Mouse (Mus musculus): ENCODE results near the gene Elp4. TPM values are rescaled to one million over a fixed set of nuclear protein-coding genes. Genes with fewer than 3 reads are reported as not detected.

The Elp4 gene
- polyA plus RNA-seq, 1 experiment from 2014 or later, result 67.5 TPM

DNA sequence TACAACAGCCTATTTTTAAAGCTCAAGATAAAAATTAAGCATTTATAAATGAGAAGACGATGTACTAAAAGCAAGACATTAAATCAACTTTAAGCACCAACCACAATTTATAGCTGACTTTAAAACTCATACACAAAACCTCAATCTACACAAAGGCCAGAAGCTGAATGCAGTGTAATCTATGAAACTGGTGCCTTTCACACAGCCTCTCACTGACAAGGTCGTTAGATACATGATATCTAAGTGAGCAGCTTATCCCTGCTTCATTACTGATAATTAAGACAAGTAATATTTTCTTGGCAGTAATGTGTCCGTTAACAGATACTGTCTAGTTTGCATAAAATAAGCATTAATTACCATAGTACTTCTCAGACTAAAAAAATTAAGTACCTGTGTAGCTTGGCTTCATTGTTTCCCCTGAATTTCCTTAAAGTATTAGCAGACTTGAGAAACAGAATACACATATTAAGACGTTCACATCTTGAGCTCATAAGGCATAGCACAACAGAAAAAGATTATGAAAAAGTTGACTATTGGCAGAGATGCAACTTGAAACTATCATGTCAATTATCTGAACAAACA lies 134.5 kb downstream of the Elp4 start:
- Histone ChIP-seq H3K36me3 (no peaks in the 10 kb centered on the region), H3K27ac (replicated peaks) (no peak overlapping the region), H3K27me3 (ENCODE audit: low read depth, poor library complexity, severe bottlenecking) (peaks cover 61% of the 10 kb centered on the region), H3K4me1 (no peaks in the 10 kb centered on the region), H3K9me3 (replicated peaks) (peaks cover 8% of the 10 kb centered on the region; the same call in 1 of the 2 replicates), H3K4me3 (no peak overlapping the region)
- WGBS, result 89% methylated on average over 4 of the region's 4 CpGs
- no peak for DNase-seq (ENCODE audit: low spot score)

GRCm38 (mm10) chr2:105753512-105753911 lies 150.9 kb downstream of the Elp4 start:
- 73% methylated on average over 1 of the region's 1 CpGs for WGBS
- H3K36me3 ChIP-seq, result no peaks in the 10 kb centered on the region
- DNase-seq (ENCODE audit: low spot score), result no peak
- H3K9me3 ChIP-seq (replicated peaks), result no peaks in the 10 kb centered on the region
- no peaks in the 10 kb centered on the region for H3K27me3 ChIP-seq (ENCODE audit: low read depth, poor library complexity, severe bottlenecking)
- H3K27ac ChIP-seq (replicated peaks), result no peak overlapping the region
- no peak overlapping the region for H3K4me3 ChIP-seq
- H3K4me1 ChIP-seq, result no peaks in the 10 kb centered on the region

GRCm38 (mm10) chr2:105749111-105749510 lies 155.3 kb downstream of the Elp4 start:
- no peak for DNase-seq (ENCODE audit: low spot score)
- Histone ChIP-seq H3K36me3 (no peaks in the 10 kb centered on the region), H3K4me3 (no peak overlapping the region), H3K9me3 (replicated peaks) (no peaks in the 10 kb centered on the region), H3K4me1 (no peaks in the 10 kb centered on the region), H3K27ac (replicated peaks) (no peak overlapping the region), H3K27me3 (ENCODE audit: low read depth, poor library complexity, severe bottlenecking) (no peaks in the 10 kb centered on the region)
- 91% methylated on average over 5 of the region's 5 CpGs for WGBS

DNA sequence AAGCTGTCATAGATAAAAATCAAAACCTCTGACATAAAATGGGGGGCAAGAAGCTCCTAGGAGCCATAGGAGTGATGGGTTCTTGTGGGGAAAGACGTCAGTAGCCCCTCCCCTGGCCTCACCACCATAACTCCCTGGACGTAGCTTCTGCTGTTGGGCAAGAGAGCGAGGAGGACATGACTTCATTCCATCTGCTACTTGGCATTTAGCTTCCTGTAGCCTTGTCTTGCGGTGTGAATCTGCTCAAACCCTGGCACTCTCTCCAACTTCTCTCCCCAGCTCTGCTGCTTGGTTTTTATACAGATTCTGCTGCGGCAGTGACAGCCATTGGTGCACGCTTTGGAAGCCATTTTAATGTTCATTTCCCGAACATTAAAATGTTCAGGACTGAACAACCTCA lies 157.5 kb downstream of the Elp4 start:
- Histone ChIP-seq H3K27me3 (ENCODE audit: low read depth, poor library complexity, severe bottlenecking) (no peaks in the 10 kb centered on the region), H3K9me3 (replicated peaks) (no peaks in the 10 kb centered on the region), H3K27ac (replicated peaks) (no peak overlapping the region), H3K4me3 (no peak overlapping the region), H3K36me3 (no peaks in the 10 kb centered on the region), H3K4me1 (no peaks in the 10 kb centered on the region)
- DNase-seq (ENCODE audit: low spot score), result no peak
- 87% methylated on average over 7 of the region's 7 CpGs for WGBS

DNA sequence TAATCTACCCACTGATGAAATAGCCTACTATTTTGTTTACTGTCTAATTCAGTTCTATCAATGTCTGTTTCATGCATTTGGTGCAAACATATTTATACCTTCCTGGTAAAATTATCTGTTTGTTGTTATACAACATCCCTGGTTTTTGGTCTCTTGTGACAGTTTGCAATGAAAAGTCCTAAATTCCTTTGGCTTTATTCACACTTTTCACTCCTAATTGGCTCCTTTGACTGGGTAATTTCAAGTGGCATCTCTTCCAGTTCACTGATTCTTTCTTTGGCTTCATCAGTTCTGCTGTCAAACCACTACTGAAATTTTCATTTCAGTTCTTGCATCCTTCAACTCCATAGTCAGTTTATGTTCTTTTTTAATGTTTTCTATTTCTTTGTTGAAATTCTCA lies 168.2 kb downstream of the Elp4 start:
- Histone ChIP-seq H3K36me3 (no peaks in the 10 kb centered on the region), H3K4me3 (no peak overlapping the region), H3K9me3 (replicated peaks) (no peaks in the 10 kb centered on the region), H3K27ac (replicated peaks) (no peak overlapping the region), H3K27me3 (ENCODE audit: low read depth, poor library complexity, severe bottlenecking) (no peaks in the 10 kb centered on the region), H3K4me1 (no peaks in the 10 kb centered on the region; the same call in 1 of the 2 replicates)
- DNase-seq (ENCODE audit: low spot score), result no peak

DNA sequence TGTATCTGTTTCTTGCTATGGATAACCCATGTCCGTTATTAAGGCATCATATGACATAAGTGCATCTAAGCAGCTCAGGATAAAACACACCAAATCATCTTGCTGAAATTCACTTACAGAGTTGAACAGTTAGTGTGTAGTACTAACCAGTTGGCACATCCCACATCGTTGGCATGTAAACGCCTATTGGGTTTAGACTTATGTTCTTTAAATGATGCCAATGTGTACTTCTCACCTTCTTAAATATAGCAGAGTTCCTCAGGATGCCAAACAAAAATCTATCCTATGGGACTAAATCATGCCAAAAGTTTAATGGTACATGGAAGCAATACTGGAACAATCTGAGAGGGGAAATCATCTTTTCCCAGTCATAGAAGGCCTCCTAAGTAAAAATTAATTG lies 173.7 kb downstream of the Elp4 start:
- Histone ChIP-seq H3K36me3 (no peaks in the 10 kb centered on the region), H3K27me3 (ENCODE audit: low read depth, poor library complexity, severe bottlenecking) (peaks cover 24% of the 10 kb centered on the region; the same call in 1 of the 2 replicates), H3K9me3 (replicated peaks) (no peaks in the 10 kb centered on the region), H3K4me3 (no peak overlapping the region), H3K4me1 (no peaks in the 10 kb centered on the region), H3K27ac (replicated peaks) (no peak overlapping the region)
- DNase-seq (ENCODE audit: low spot score), result no peak
- whole genome bisulfite sequencing, result 92% methylated on average over 3 of the region's 3 CpGs

GRCm38 (mm10) chr2:105726657-105727056 lies 177.7 kb downstream of the Elp4 start:
- Histone ChIP-seq H3K27me3 (ENCODE audit: low read depth, poor library complexity, severe bottlenecking) (peaks cover 57% of the 10 kb centered on the region), H3K4me1 (peaks cover 4% of the 10 kb centered on the region; the same call in 1 of the 2 replicates), H3K27ac (replicated peaks) (no peak overlapping the region), H3K4me3 (no peak overlapping the region), H3K36me3 (no peaks in the 10 kb centered on the region), H3K9me3 (replicated peaks) (no peaks in the 10 kb centered on the region)
- no peak for DNase-seq (ENCODE audit: low spot score)
- WGBS, result 75% methylated on average over 9 of the region's 9 CpGs

GRCm38 (mm10) chr2:105715409-105716115 lies 188.8 kb downstream of the Elp4 start:
- no peak overlapping the region for H3K4me3 ChIP-seq
- DNase-seq (ENCODE audit: low spot score), result no peak
- H3K27me3 ChIP-seq (ENCODE audit: low read depth, poor library complexity, severe bottlenecking), result peaks cover 78% of the 10 kb centered on the region
- 75% methylated on average over 8 of the region's 8 CpGs for WGBS
- H3K4me1 ChIP-seq, result peaks cover 42% of the 10 kb centered on the region
- no peak overlapping the region for H3K27ac ChIP-seq (replicated peaks)
- H3K9me3 ChIP-seq (replicated peaks), result no peaks in the 10 kb centered on the region
- no peaks in the 10 kb centered on the region for H3K36me3 ChIP-seq

DNA sequence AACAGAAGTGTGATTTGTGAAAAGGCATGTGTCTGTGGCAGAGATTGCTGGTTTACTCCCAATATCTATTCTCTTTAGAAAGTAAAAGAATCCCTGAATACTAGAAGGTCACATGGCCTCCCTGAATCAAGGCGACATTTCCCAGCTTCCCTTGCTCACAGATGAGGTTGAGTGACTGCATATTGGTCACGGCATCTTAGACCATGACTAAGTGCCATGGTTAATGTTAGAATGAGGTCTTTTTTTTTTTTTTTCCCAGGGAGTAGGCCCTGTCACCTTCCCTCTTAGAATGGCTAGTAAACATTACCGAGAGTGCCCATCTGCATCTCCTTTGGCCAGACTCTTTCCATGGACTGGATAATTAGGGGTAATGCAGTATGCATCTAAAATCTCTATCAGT lies 193.9 kb downstream of the Elp4 start:
- Histone ChIP-seq H3K27me3 (ENCODE audit: low read depth, poor library complexity, severe bottlenecking) (peaks cover 36% of the 10 kb centered on the region), H3K9me3 (replicated peaks) (no peaks in the 10 kb centered on the region), H3K4me1 (peaks cover 4% of the 10 kb centered on the region), H3K36me3 (no peaks in the 10 kb centered on the region), H3K27ac (replicated peaks) (no peak overlapping the region), H3K4me3 (no peak overlapping the region)
- no peak for DNase-seq (ENCODE audit: low spot score)
- WGBS, result 73% methylated on average over 3 of the region's 3 CpGs

- H3K4me3 ChIP-seq, result no peak overlapping the region
- WGBS, result 97% methylated on average over 3 of the region's 3 CpGs
- DNase-seq (ENCODE audit: low spot score), result no peak
- no peaks in the 10 kb centered on the region for H3K4me1 ChIP-seq
- peaks cover 23% of the 10 kb centered on the region; the same call in 1 of the 2 replicates for H3K27me3 ChIP-seq (ENCODE audit: low read depth, poor library complexity, severe bottlenecking)
- no peak overlapping the region for H3K27ac ChIP-seq (replicated peaks)
- H3K9me3 ChIP-seq (replicated peaks), result no peaks in the 10 kb centered on the region
- no peaks in the 10 kb centered on the region for H3K36me3 ChIP-seq
These were observed 195.2 kb downstream of the Elp4 start for GRCm38 (mm10) chr2:105709126-105709525.

DNA sequence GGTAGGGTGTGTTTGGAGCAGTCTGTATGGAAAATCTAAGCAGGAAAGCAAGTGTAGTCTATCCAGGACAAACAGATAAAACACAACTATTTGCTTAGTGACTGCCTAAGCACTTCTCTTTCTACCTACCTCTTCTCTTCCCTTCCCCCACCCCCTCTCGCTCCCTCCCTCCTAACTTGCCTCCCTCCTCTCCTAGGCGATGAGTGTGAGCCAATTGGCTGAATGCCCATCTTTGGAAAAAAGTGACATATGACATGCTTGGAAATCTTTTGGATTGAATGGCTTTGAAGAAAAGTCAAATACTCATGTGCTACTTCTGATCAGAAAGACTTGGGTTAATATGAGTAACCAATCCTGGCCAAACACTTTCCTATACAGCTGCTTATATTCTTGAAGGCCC lies 199.0 kb downstream of the Elp4 start:
- Histone ChIP-seq H3K4me1 (no peaks in the 10 kb centered on the region), H3K9me3 (replicated peaks) (no peaks in the 10 kb centered on the region), H3K4me3 (no peak overlapping the region), H3K27me3 (ENCODE audit: low read depth, poor library complexity, severe bottlenecking) (peaks cover 12% of the 10 kb centered on the region), H3K27ac (replicated peaks) (no peak overlapping the region), H3K36me3 (no peaks in the 10 kb centered on the region)
- no peak for DNase-seq (ENCODE audit: low spot score)
- whole genome bisulfite sequencing, result 86% methylated on average over 2 of the region's 2 CpGs

DNA sequence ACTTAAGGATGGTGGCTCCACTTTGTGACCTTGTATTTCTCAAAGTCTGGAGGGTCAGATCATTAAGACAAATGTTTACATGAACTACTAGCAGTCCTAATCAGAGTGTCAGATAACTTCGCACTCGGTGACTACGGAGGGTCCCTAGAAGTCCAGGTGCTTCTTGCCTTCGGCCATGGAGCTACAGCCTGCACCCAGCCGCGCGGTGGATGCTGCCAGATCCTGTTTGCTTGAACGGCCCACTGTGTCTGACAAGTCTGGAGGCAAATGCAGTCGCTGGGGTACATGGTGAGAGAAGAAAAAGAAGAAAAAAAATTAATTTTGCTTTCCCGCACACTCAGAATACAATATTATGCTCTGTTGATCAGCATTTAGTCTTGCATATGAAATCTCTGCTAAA lies 201.8 kb downstream of the Elp4 start:
- H3K27ac ChIP-seq (replicated peaks), result no peak overlapping the region
- H3K9me3 ChIP-seq (replicated peaks), result no peaks in the 10 kb centered on the region
- no peaks in the 10 kb centered on the region for H3K4me1 ChIP-seq
- DNase-seq (ENCODE audit: low spot score), result peak; percentile 10
- no peak overlapping the region for H3K4me3 ChIP-seq
- WGBS, result 85% methylated on average over 10 of the region's 10 CpGs
- H3K36me3 ChIP-seq, result peaks cover 2% of the 10 kb centered on the region; the same call in 1 of the 2 replicates
- peaks cover 32% of the 10 kb centered on the region for H3K27me3 ChIP-seq (ENCODE audit: low read depth, poor library complexity, severe bottlenecking)

DNA sequence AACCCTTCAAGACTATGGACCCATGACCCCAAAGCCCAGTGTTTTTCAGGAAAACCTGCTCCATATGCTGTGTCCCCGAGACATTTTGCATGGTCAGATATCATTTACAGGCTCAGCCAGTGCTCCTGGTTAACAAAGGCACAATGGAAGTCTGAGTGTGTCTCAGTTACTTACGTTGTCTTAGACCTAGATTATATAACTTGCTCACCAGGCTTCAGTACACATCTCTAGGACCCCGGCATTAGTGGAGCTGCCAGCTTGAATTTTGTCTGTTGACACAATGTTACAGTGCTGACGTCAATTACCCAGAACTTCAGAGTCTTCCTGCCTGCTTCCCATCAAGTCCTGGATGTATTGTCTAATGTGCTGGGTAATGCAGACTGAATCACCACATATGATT lies 202.6 kb downstream of the Elp4 start:
- DNase-seq (ENCODE audit: low spot score), result peak; percentile 8
- Histone ChIP-seq H3K27ac (replicated peaks) (no peak overlapping the region), H3K4me1 (no peaks in the 10 kb centered on the region), H3K27me3 (ENCODE audit: low read depth, poor library complexity, severe bottlenecking) (peaks cover 34% of the 10 kb centered on the region), H3K36me3 (peaks cover 2% of the 10 kb centered on the region; the same call in 1 of the 2 replicates), H3K9me3 (replicated peaks) (no peaks in the 10 kb centered on the region), H3K4me3 (no peak overlapping the region)
- WGBS, result 81% methylated on average over 4 of the region's 4 CpGs

Data from midbrain, embryonic 10.5 days (tissue).